Mouse (Mus musculus): Measurements from ENCODE around the gene Togaram2. TPM values are rescaled to one million over a fixed set of nuclear protein-coding genes. Genes with fewer than 3 reads are reported as not detected.

Togaram2 gene
- total RNA-seq, 2 experiments from 2014 or later: 2.4 to 2.6 TPM

Other genes starting within 250 kb of the Togaram2 start
- 1 to 10 TPM in 1 of 2 experiments, under 1 TPM in 1; 0.52 to 1.6 TPM for gene Gm4707, start 213.3 kb upstream of the Togaram2 start, total RNA-seq (2021)
- gene Smchd1, start 197.9 kb upstream of the Togaram2 start, total RNA-seq (2021): 1 to 10 TPM; 9.4 to 9.5 TPM
- gene Ndc80, start 146.4 kb upstream of the Togaram2 start, total RNA-seq (2021): under 1 TPM; 0.33 to 0.57 TPM
- under 1 TPM; 0.31 to 0.35 TPM for gene Spdya, start 121.2 kb upstream of the Togaram2 start, total RNA-seq (2021)
- gene Wdr43, start 57.4 kb upstream of the Togaram2 start, total RNA-seq (2021): 10 to 100 TPM; 20.3 to 31.9 TPM
- not detected for gene Pcare, start 79.6 kb downstream of the Togaram2 start, total RNA-seq (2021)
- 100 to 1,000 TPM in 1 of 2 experiments, 10 to 100 TPM in 1; 92.3 to 128 TPM for gene Clip4, start 95.2 kb downstream of the Togaram2 start, total RNA-seq (2021)